Mouse (Mus musculus): ENCODE results near the gene S1pr4. TPM values are rescaled to one million over a fixed set of nuclear protein-coding genes. Genes with fewer than 3 reads are reported as not detected.

S1pr4 gene
- polyA plus RNA-seq, 1 experiment from 2014 or later, result 0.65 TPM

DNA sequence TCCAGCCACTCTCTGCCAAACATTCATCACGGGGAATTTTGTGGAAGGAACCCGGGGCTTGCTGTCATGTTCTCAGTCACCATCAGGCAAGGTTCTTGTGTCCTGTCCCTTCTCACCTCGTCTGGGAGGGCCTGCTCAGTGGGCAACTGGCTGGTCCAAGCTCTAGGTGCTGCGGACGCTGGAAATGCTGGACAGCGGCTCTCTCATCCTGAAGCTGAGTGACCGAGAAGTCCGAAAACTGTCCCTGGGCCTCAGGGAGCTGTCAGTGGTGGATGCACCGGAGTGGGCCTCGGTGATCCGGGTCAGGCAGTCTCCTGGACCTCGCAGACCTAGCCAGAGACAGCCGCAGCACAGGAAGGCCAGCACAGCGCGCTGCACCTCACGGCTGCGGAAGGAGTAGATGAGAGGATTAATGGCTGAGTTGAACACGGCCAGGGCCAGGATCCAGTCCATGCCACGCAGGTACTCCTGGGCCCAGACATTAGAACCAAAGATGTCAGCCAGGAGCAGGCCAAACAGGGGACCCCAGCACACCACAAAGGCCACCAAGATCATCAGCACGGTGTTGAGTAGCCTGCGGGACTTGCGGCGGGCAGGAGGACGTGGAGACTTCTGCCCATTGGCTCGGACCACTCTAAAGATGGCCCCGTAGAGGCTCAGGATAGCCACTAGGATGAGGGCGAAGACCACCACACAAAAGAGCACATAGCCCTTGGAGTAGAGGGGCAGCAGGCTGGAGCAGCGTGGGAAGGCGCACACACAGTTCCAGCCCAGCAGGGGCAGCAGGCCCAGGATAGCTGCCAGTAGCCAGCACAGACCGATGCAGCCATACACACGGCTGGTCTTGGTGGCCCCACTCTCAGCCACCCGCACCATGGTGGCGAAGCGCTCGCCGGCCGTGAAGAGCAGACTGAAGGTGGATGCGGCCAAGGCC lies 1.3 kb downstream of the S1pr4 start:
- WGBS, result 80% methylated on average over 29 of the region's 38 CpGs
- Histone ChIP-seq H3K4me1 (ENCODE audit: control insufficient read depth, insufficient read depth, low read length) (peaks cover 10% of the 10 kb centered on the region), H3K9me3 (ENCODE audit: control insufficient read depth, low read length) (no peaks in the 10 kb centered on the region), H3K27me3 (replicated peaks; ENCODE audit: control insufficient read depth, insufficient read depth, low read length) (no peaks in the 10 kb centered on the region), H3K4me2 (ENCODE audit: low read depth, low read length) (no peak overlapping the region), H3K9ac (ENCODE audit: low read depth, low read length) (0 out of 2 replicates have a peak overlapping the region, but pooled peaks have one; percentile 25), H3K36me3 (ENCODE audit: control insufficient read depth, insufficient read depth, low read length) (no peaks in the 10 kb centered on the region), H3K27ac (replicated peaks; ENCODE audit: low read depth, low read length) (no peak overlapping the region), H3K4me3 (ENCODE audit: low read depth, low read length) (no peak overlapping the region)
- DNase-seq (ENCODE audit: low spot score) (no peak), ATAC-seq (ENCODE audit: low read depth) (no peak)

DNA sequence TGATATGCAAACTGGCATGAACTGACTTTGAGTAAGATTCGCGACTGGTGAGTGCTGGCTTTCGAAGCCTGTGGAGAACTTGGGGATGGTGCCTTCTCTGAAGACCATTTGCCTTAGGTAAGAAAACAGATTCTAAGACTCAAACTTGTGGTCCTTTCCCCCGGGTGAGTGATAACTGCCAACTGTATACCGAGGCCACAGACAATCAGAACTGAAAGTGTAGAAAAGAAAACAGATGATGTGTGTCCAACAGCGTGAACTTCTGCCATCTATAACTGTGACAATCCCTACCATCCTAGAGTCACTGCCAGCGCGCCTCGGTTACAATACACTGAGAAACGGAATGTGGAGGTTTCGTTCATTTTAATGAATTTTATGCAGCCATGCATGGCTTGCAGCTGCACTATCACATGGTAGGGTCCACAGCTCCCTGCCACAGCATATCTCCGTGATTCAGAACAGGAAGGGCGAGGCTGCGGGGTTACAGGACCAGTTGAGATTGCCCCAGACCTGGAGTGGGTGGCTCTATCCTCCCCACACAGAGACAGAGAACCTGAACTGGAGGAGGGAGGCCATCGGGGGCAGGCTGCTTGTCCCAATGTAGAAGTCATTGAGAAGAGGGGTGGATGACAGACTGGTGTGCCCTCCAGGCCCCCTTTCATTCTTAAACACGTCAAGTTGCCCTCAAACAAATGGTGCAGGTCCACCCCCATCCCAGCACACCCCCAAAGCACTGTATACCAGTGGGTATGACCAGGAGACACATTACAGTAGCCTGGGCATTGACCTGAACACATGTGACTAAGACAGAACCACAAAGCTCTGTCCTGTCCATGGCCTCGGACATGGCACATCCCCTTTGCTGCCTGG lies 2.3 kb downstream of the S1pr4 start:
- H3K4me3 ChIP-seq (ENCODE audit: low read depth, low read length), result peak overlapping the region; percentile 80; the same call in 1 of the 2 replicates
- ATAC-seq (ENCODE audit: low read depth) (no peak), DNase-seq (ENCODE audit: low spot score) (no peak)
- H3K27ac ChIP-seq (replicated peaks; ENCODE audit: low read depth, low read length), result no peak overlapping the region
- no peaks in the 10 kb centered on the region for H3K9me3 ChIP-seq (ENCODE audit: control insufficient read depth, low read length)
- 0 out of 2 replicates have a peak overlapping the region, but pooled peaks have one; percentile 54 for H3K4me2 ChIP-seq (ENCODE audit: low read depth, low read length)
- H3K9ac ChIP-seq (ENCODE audit: low read depth, low read length), result no peak overlapping the region
- peaks cover 10% of the 10 kb centered on the region for H3K4me1 ChIP-seq (ENCODE audit: control insufficient read depth, insufficient read depth, low read length)
- 89% methylated on average over 16 of the region's 17 CpGs for WGBS
- no peaks in the 10 kb centered on the region for H3K27me3 ChIP-seq (replicated peaks; ENCODE audit: control insufficient read depth, insufficient read depth, low read length)
- peaks cover 9% of the 10 kb centered on the region for H3K36me3 ChIP-seq (ENCODE audit: control insufficient read depth, insufficient read depth, low read length)

DNA sequence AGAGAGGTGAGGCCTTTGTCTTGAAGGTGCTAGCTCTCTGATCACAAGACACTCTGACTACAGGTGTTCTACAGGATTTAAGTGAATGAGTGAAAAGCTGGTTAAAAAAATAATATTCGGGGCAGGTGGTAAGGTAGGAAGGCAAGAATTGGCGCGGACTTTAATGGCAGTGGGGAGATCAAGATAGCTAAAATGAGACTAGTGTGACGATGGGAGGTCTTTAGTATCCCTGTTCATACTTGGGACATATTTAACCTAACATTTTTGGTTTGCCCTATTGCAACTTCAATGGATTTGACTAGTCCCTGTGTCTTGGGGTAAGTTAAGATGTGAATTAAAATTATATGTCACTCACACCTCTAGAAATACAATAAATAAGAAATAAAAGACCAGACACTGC lies 3.0 kb downstream of the S1pr4 start:
- peak overlapping the region; percentile 80 for H3K4me3 ChIP-seq (ENCODE audit: low read depth, low read length)

DNA sequence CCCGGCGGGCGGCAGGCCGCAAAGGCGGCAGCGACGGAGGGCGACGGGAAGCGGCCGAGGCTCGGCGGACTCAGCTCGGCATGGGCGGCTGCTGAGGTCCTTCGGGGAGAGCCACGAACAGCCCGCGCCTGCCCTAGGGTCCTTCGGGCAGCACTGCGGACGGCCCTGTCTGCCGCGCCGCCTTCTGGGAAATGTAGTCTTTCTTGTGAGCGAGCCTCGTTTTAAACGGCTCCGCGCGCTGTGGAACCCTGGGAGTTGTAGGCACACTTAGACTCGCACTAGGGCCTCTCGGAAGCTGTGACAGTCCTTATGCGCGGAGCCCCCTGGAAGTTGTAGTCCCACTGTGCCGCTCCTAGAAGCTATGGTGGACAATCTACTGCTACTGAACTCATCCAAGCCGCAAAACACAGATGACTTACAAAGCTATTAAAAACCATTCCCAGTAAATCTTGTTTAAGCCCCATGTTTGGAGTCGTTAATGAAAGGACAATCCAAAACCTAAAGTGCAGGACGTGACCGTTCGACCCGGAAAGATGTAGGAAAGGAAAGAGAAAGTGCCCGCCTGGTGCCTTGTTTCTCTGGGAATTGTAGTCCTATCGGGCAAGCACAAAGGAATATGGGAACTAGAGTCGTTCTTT lies 3.5 kb downstream of the S1pr4 start, which contains the start of gene Ncln:
TSS of gene Ncln (minus strand) at position 129 of the 638 bp plus-strand sequence.
- DNase-seq (ENCODE audit: low spot score), result peak; percentile 100
- H3K4me2 ChIP-seq (ENCODE audit: low read depth, low read length), result peak within 1 kb of the TSS; percentile 70
- H3K9me3 ChIP-seq (ENCODE audit: control insufficient read depth, low read length), result no peaks in the 10 kb centered on the region
- H3K27me3 ChIP-seq (replicated peaks; ENCODE audit: control insufficient read depth, insufficient read depth, low read length), result no peaks in the 10 kb centered on the region
- peak within 1 kb of the TSS; percentile 80 for H3K4me3 ChIP-seq (ENCODE audit: low read depth, low read length)
- H3K4me1 ChIP-seq (ENCODE audit: control insufficient read depth, insufficient read depth, low read length), result peaks cover 10% of the 10 kb centered on the region
- peak within 1 kb of the TSS; percentile 84 for H3K9ac ChIP-seq (ENCODE audit: low read depth, low read length)
- WGBS, result under 1% methylated on average over 33 of the region's 45 CpGs
- 0 out of 2 replicates have a peak within 1 kb of the TSS, but pooled peaks have one; percentile 30 for H3K27ac ChIP-seq (replicated peaks; ENCODE audit: low read depth, low read length)
- ATAC-seq (ENCODE audit: low read depth), result peak; percentile 98
- H3K36me3 ChIP-seq (ENCODE audit: control insufficient read depth, insufficient read depth, low read length), result peaks cover 21% of the 10 kb centered on the region

More for the DNA sequence above, 3.0 kb downstream of the S1pr4 start:
- Histone ChIP-seq H3K4me2 (ENCODE audit: low read depth, low read length) (peak overlapping the region; percentile 54), H3K9me3 (ENCODE audit: control insufficient read depth, low read length) (no peaks in the 10 kb centered on the region), H3K27ac (replicated peaks; ENCODE audit: low read depth, low read length) (no peak overlapping the region), H3K27me3 (replicated peaks; ENCODE audit: control insufficient read depth, insufficient read depth, low read length) (no peaks in the 10 kb centered on the region), H3K36me3 (ENCODE audit: control insufficient read depth, insufficient read depth, low read length) (peaks cover 15% of the 10 kb centered on the region), H3K4me1 (ENCODE audit: control insufficient read depth, insufficient read depth, low read length) (peaks cover 10% of the 10 kb centered on the region), H3K9ac (ENCODE audit: low read depth, low read length) (peak overlapping the region; percentile 47; the same call in 1 of the 2 replicates)
- ATAC-seq (ENCODE audit: low read depth), result no peak
- 35% methylated on average over 4 of the region's 4 CpGs for WGBS
- no peak for DNase-seq (ENCODE audit: low spot score)

DNA sequence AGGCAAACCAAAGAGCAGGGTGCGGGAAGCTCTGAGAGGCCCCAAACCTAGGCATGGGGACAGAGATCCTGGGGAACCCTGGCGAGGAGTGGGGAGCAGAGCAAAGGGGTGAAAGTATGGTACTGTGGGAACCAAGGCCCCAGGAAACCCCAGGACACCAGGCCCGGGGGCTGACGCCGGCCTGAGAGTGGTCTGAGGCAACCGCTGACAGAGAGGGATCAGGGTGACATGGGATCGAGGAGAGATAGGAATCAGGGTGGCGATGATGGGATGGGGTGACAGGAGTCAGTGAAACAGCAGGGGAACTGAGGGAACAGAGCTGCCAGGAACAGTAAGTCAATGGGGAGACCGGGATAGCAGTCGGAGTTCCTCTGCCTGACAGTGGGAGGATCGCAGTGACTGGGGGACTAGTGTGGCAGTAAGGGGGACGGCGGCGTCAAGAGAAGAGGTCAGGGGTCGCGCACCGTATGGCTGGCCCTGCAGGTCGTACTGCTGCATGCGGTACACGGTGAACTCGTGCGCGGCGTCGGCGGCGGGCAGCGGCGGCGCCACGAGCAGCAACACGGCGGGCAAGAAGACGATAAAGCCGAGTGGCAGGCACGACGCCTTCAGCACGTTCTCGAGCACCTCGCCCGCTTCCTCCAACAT lies 4.2 kb downstream of the S1pr4 start:
- peak; percentile 4; the same call in 1 of the 2 replicates for ATAC-seq (ENCODE audit: low read depth)

DNA sequence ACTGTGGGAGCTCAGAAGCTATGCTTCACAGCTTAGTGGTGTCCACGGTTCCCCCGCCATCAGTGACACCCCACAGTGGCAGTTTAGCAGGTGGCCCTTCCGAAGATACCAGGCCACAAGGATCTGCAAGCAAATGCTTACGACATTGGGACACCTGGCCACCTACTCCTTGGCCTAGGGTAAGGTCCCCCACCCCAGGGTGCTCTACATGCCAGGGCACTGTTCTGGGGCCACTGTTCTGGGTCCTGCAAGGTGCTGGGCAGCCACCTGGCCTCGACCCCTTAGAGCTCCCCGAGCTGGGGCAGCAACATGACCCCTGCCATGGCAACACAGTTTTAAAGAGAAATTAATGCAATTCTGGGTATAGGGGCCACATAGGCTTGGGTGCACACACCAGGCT lies 4.8 kb downstream of the S1pr4 start:
- no peak for DNase-seq (ENCODE audit: low spot score)
- ATAC-seq (ENCODE audit: low read depth), result no peak
- peak overlapping the region; percentile 80 for H3K4me3 ChIP-seq (ENCODE audit: low read depth, low read length)
- peak overlapping the region; percentile 70 for H3K4me2 ChIP-seq (ENCODE audit: low read depth, low read length)
- peak overlapping the region; percentile 84 for H3K9ac ChIP-seq (ENCODE audit: low read depth, low read length)
- WGBS, result 75% methylated on average over 6 of the region's 6 CpGs
- H3K36me3 ChIP-seq (ENCODE audit: control insufficient read depth, insufficient read depth, low read length), result peaks cover 33% of the 10 kb centered on the region
- H3K27me3 ChIP-seq (replicated peaks; ENCODE audit: control insufficient read depth, insufficient read depth, low read length), result no peaks in the 10 kb centered on the region
- peaks cover 10% of the 10 kb centered on the region for H3K4me1 ChIP-seq (ENCODE audit: control insufficient read depth, insufficient read depth, low read length)
- H3K9me3 ChIP-seq (ENCODE audit: control insufficient read depth, low read length), result no peaks in the 10 kb centered on the region
- H3K27ac ChIP-seq (replicated peaks; ENCODE audit: low read depth, low read length), result no peak overlapping the region

More for the DNA sequence above, 4.2 kb downstream of the S1pr4 start:
- Histone ChIP-seq H3K36me3 (ENCODE audit: control insufficient read depth, insufficient read depth, low read length) (peaks cover 28% of the 10 kb centered on the region), H3K27me3 (replicated peaks; ENCODE audit: control insufficient read depth, insufficient read depth, low read length) (no peaks in the 10 kb centered on the region), H3K9ac (ENCODE audit: low read depth, low read length) (peak overlapping the region; percentile 84), H3K4me3 (ENCODE audit: low read depth, low read length) (peak overlapping the region; percentile 80), H3K4me1 (ENCODE audit: control insufficient read depth, insufficient read depth, low read length) (peaks cover 10% of the 10 kb centered on the region), H3K4me2 (ENCODE audit: low read depth, low read length) (peak overlapping the region; percentile 70), H3K27ac (replicated peaks; ENCODE audit: low read depth, low read length) (no peak overlapping the region), H3K9me3 (ENCODE audit: control insufficient read depth, low read length) (no peaks in the 10 kb centered on the region)
- 3% methylated on average over 21 of the region's 41 CpGs for WGBS
- DNase-seq (ENCODE audit: low spot score), result no peak

DNA sequence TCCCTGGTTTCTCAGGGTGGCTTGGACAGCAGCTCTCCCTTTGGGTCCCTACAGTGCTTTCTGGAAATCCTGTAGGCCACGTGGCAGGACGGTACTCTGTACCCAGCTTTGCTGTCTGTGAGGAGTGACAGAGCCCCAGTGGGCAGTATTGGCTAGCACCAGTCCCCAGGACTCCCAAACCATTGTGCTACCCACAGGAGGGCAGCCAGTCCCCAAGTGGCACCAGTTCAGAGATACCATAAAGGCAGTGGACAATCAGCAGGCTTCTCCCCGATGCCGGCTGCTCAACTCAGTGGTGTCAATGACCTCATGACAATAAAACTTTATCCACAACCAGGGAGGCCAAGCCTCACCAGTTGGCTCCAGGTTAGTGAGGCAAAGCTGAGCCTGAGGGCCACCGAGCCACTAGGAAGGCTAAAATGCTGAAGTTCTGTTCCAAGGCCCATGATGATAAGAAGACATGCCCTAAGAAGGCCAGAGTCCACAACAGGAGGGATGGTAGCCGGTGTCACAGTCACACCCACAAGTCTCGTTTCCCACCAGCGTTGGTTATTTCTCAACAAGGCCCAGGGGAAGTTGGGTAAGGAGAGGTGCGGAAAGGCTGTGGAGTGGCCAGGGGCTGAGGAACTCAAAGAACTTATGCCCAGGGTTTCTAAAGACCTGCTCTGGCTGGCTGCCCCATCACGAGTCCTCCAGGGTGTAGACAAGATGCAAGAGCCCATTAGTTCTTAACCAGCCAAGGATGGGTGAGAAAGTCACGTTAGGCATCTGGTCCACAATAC lies 5.5 kb downstream of the S1pr4 start:
- DNase-seq (ENCODE audit: low spot score), result no peak

More for the DNA sequence above, 5.5 kb downstream of the S1pr4 start:
- Histone ChIP-seq H3K4me3 (ENCODE audit: low read depth, low read length) (peak overlapping the region; percentile 80; the same call in 1 of the 2 replicates), H3K36me3 (ENCODE audit: control insufficient read depth, insufficient read depth, low read length) (peaks cover 40% of the 10 kb centered on the region), H3K27ac (replicated peaks; ENCODE audit: low read depth, low read length) (no peak overlapping the region), H3K4me2 (ENCODE audit: low read depth, low read length) (peak overlapping the region; percentile 70), H3K27me3 (replicated peaks; ENCODE audit: control insufficient read depth, insufficient read depth, low read length) (no peaks in the 10 kb centered on the region), H3K4me1 (ENCODE audit: control insufficient read depth, insufficient read depth, low read length) (peaks cover 10% of the 10 kb centered on the region), H3K9ac (ENCODE audit: low read depth, low read length) (peak overlapping the region; percentile 84), H3K9me3 (ENCODE audit: control insufficient read depth, low read length) (no peaks in the 10 kb centered on the region)
- no peak for ATAC-seq (ENCODE audit: low read depth)
- WGBS, result 85% methylated on average over 11 of the region's 11 CpGs
